Mouse (Mus musculus): Measurements from ENCODE around the gene Pdzd2.

GRCm38 (mm10) chr15:12431188-12431587 lies 308.5 kb downstream of the Pdzd2 start:
- no peak for TF ChIP-seq GATA1 (IDR thresholded peaks at IDR 0.05; ENCODE audit: borderline replicate concordance, low read length)
- TF ChIP-seq FLI1 (IDR thresholded peaks at IDR 0.05; ENCODE audit: low read length) = no peak

Measured in megakaryocyte, embryonic 14.5 days (primary cell).